Mouse (Mus musculus): ENCODE results near the gene Kctd18. TPM values are rescaled to one million over a fixed set of nuclear protein-coding genes. Genes with fewer than 3 reads are reported as not detected.

The Kctd18 gene
- 0.44 and 1.5 TPM in 2 replicates for polyA plus RNA-seq (2012; rRNA removed)

- WGBS, result 96% methylated on average over 7 of the region's 7 CpGs
- Histone ChIP-seq H3K27me3 (ENCODE audit: control insufficient read depth, insufficient read depth, low read length) (no peaks in the 10 kb centered on the region), H3K4me3 (ENCODE audit: low read depth, low read length) (no peak within 1 kb of the TSS), H3K4me1 (ENCODE audit: control insufficient read depth, insufficient read depth, insufficient read length, low read length) (no peaks in the 10 kb centered on the region), H3K27ac (ENCODE audit: insufficient read depth, low read depth, low read length) (no peak within 1 kb of the TSS), H3K36me3 (ENCODE audit: control insufficient read depth, insufficient read depth, low read length) (peaks cover 9% of the 10 kb centered on the region)
- no peak for TF ChIP-seq CTCF (IDR thresholded peaks at IDR 0.05; ENCODE audit: extremely low read depth, insufficient read length, insufficient replicate concordance, low read depth, low read length)
- TF ChIP-seq POLR2A (IDR thresholded peaks at IDR 0.05; ENCODE audit: low read depth, low read length), result no peak
Measured at GRCm38 (mm10) chr1:58018856-58019255, at the start of gene Kctd18. Gene Kctd18 (minus strand): TSS chr1:58018956.

DNA sequence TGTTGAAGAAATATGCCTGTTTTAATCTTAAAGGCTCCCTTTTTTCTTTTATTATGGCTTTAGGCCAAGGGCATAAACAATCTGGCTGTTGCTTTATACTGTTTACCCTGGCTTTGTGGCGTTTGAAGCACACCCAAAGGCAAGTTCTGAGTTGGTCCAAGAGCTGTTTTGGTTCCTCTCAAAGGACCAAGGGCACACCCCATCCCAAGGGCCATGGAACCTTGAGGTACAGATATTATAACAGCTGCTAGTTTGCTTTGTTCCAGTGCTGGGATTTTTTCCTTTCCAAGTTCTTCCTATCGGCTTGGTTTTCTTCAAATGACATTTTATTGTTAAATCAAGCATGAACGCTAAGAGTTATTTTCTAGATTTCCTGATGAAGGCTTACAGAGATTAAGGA is 46.9 kb upstream of the Kctd18 start:
- no peaks in the 10 kb centered on the region for H3K27me3 ChIP-seq (ENCODE audit: control insufficient read depth, insufficient read depth, low read length)
- WGBS, result 69% methylated on average over 3 of the region's 3 CpGs
- no peak overlapping the region for H3K4me3 ChIP-seq (ENCODE audit: low read depth, low read length)
- no peaks in the 10 kb centered on the region for H3K36me3 ChIP-seq (ENCODE audit: control insufficient read depth, insufficient read depth, low read length)
- no peaks in the 10 kb centered on the region for H3K4me1 ChIP-seq (ENCODE audit: control insufficient read depth, insufficient read depth, insufficient read length, low read length)
- TF ChIP-seq CTCF (IDR thresholded peaks at IDR 0.05; ENCODE audit: extremely low read depth, insufficient read length, insufficient replicate concordance, low read depth, low read length), result no peak
- no peak for TF ChIP-seq POLR2A (IDR thresholded peaks at IDR 0.05; ENCODE audit: low read depth, low read length)
- H3K27ac ChIP-seq (ENCODE audit: insufficient read depth, low read depth, low read length), result no peak overlapping the region

- Histone ChIP-seq H3K27me3 (ENCODE audit: control insufficient read depth, insufficient read depth, low read length) (no peaks in the 10 kb centered on the region), H3K27ac (ENCODE audit: insufficient read depth, low read depth, low read length) (no peak overlapping the region), H3K36me3 (ENCODE audit: control insufficient read depth, insufficient read depth, low read length) (no peaks in the 10 kb centered on the region), H3K4me1 (ENCODE audit: control insufficient read depth, insufficient read depth, insufficient read length, low read length) (no peaks in the 10 kb centered on the region), H3K4me3 (ENCODE audit: low read depth, low read length) (no peak overlapping the region)
- 92% methylated on average over 5 of the region's 5 CpGs for WGBS
- TF ChIP-seq POLR2A (IDR thresholded peaks at IDR 0.05; ENCODE audit: low read depth, low read length) (no peak), CTCF (IDR thresholded peaks at IDR 0.05; ENCODE audit: extremely low read depth, insufficient read length, insufficient replicate concordance, low read depth, low read length) (no peak)
Measured at GRCm38 (mm10) chr1:58065151-58065550, 46.4 kb upstream of the Kctd18 start.

DNA sequence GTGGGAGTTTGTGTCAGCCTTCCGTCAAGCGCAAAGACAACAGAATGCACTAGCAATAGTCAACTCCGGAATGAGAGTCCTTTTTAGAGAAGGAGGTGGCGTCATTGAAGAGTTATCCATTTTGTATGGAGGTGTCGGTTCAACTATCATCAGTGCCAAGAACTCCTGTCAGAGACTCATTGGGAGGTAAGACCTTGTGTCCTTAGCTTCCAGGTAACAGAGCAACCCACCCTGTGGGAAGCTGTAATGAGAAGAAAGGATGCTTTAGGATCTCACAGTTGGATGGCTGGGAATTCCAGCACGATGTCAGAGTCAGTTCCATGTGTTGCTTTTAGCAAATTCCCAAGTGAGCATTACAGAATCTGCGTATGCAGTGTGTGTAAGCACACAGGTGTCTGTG is 43.4 kb upstream of the Kctd18 start:
- 89% methylated on average over 7 of the region's 7 CpGs for WGBS
- TF ChIP-seq CTCF (IDR thresholded peaks at IDR 0.05; ENCODE audit: extremely low read depth, insufficient read length, insufficient replicate concordance, low read depth, low read length) (no peak), POLR2A (IDR thresholded peaks at IDR 0.05; ENCODE audit: low read depth, low read length) (no peak)
- H3K4me3 ChIP-seq (ENCODE audit: low read depth, low read length), result no peak overlapping the region
- H3K36me3 ChIP-seq (ENCODE audit: control insufficient read depth, insufficient read depth, low read length), result no peaks in the 10 kb centered on the region
- no peaks in the 10 kb centered on the region for H3K27me3 ChIP-seq (ENCODE audit: control insufficient read depth, insufficient read depth, low read length)
- H3K27ac ChIP-seq (ENCODE audit: insufficient read depth, low read depth, low read length), result no peak overlapping the region
- H3K4me1 ChIP-seq (ENCODE audit: control insufficient read depth, insufficient read depth, insufficient read length, low read length), result no peaks in the 10 kb centered on the region

- Histone ChIP-seq H3K27me3 (ENCODE audit: control insufficient read depth, insufficient read depth, low read length) (no peaks in the 10 kb centered on the region), H3K4me1 (ENCODE audit: control insufficient read depth, insufficient read depth, insufficient read length, low read length) (no peaks in the 10 kb centered on the region), H3K36me3 (ENCODE audit: control insufficient read depth, insufficient read depth, low read length) (no peaks in the 10 kb centered on the region), H3K4me3 (ENCODE audit: low read depth, low read length) (no peak overlapping the region), H3K27ac (ENCODE audit: insufficient read depth, low read depth, low read length) (no peak overlapping the region)
- 85% methylated on average over 4 of the region's 4 CpGs for WGBS
- no peak for TF ChIP-seq CTCF (IDR thresholded peaks at IDR 0.05; ENCODE audit: extremely low read depth, insufficient read length, insufficient replicate concordance, low read depth, low read length)
- no peak for TF ChIP-seq POLR2A (IDR thresholded peaks at IDR 0.05; ENCODE audit: low read depth, low read length)
Measured at GRCm38 (mm10) chr1:58058846-58059245, 40.1 kb upstream of the Kctd18 start.

DNA sequence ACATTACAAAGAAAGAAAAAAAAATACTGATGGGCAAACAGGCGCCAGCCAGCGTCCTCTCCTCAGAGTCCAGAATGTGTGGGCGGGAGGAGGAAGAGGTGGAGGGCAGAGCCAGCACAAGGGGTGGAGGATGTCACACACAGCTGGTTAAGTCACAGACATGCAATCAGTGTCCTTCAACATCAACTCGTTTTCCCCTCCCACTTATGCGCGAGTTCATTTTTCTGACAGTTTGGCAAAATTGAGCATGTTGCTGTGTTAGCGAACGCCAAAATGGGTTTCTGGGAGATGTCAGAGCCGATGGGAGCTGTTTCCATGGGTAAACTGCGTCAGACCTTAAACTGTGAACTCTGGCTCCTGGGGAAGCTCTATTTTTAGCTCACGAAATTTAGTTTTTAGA is 38.2 kb upstream of the Kctd18 start:
- Histone ChIP-seq H3K4me1 (ENCODE audit: control insufficient read depth, insufficient read depth, insufficient read length, low read length) (no peaks in the 10 kb centered on the region), H3K27ac (ENCODE audit: insufficient read depth, low read depth, low read length) (no peak overlapping the region), H3K4me3 (ENCODE audit: low read depth, low read length) (no peak overlapping the region), H3K36me3 (ENCODE audit: control insufficient read depth, insufficient read depth, low read length) (no peaks in the 10 kb centered on the region), H3K27me3 (ENCODE audit: control insufficient read depth, insufficient read depth, low read length) (no peaks in the 10 kb centered on the region)
- WGBS, result 72% methylated on average over 11 of the region's 11 CpGs
- TF ChIP-seq POLR2A (IDR thresholded peaks at IDR 0.05; ENCODE audit: low read depth, low read length), result no peak
- TF ChIP-seq CTCF (IDR thresholded peaks at IDR 0.05; ENCODE audit: extremely low read depth, insufficient read length, insufficient replicate concordance, low read depth, low read length), result no peak

GRCm38 (mm10) chr1:58056074-58056807 is 37.5 kb upstream of the Kctd18 start:
- Histone ChIP-seq H3K4me3 (ENCODE audit: low read depth, low read length) (no peak overlapping the region), H3K27ac (ENCODE audit: insufficient read depth, low read depth, low read length) (no peak overlapping the region), H3K36me3 (ENCODE audit: control insufficient read depth, insufficient read depth, low read length) (no peaks in the 10 kb centered on the region), H3K27me3 (ENCODE audit: control insufficient read depth, insufficient read depth, low read length) (no peaks in the 10 kb centered on the region), H3K4me1 (ENCODE audit: control insufficient read depth, insufficient read depth, insufficient read length, low read length) (no peaks in the 10 kb centered on the region)
- TF ChIP-seq POLR2A (IDR thresholded peaks at IDR 0.05; ENCODE audit: low read depth, low read length) (no peak), CTCF (IDR thresholded peaks at IDR 0.05; ENCODE audit: extremely low read depth, insufficient read length, insufficient replicate concordance, low read depth, low read length) (no peak)
- WGBS, result 69% methylated on average over 13 of the region's 13 CpGs

All from small intestine, adult 2 months (tissue).